Mouse (Mus musculus) CH12.LX (cell line): Measurements from ENCODE around the gene Tanc1. TPM values are rescaled to one million over a fixed set of nuclear protein-coding genes. Genes with fewer than 3 reads are reported as not detected.

Experiments used
- DNase-seq: peaks from one replicate; pipeline ENCODE4 v3.0.0-alpha.2; 2013; ENCODE audit errors: extremely low read depth
- H3K27ac ChIP-seq: 2 replicates; pipeline ENCODE4 v1.5.1; 2012; ENCODE audit warnings: low read depth, mild to moderate bottlenecking, control low read depth, moderate library complexity; ENCODE audit not compliant: insufficient read depth
- H3K27me3 ChIP-seq: replicated peaks from 2 replicates; pipeline ENCODE3; 2012; ENCODE audit warnings: inconsistent platforms
- H3K36me3 ChIP-seq, 2 experiments: replicated peaks in 1 of 2; 2 replicates each; pipeline versions ENCODE3 to v1.6.1; 2012; ENCODE audit warnings: inconsistent platforms in 1 of 2, low read length in 1 of 2, mild to moderate bottlenecking in 1 of 2, mixed read lengths in 1 of 2, moderate library complexity in 1 of 2; ENCODE audit not compliant: control insufficient read depth in 1 of 2, insufficient read depth in 1 of 2
- H3K4me1 ChIP-seq, 2 experiments: 2 replicates each; pipeline ENCODE4 v1.6.1; 2012; ENCODE audit warnings: inconsistent platforms in 1 of 2, moderate library complexity in 1 of 2; ENCODE audit not compliant: insufficient read depth in 2 of 2, control insufficient read depth in 1 of 2
- H3K4me2 ChIP-seq: 2 replicates; pipeline ENCODE4 v1.6.1; 2012; ENCODE audit warnings: low read depth, mild to moderate bottlenecking, control low read depth; ENCODE audit not compliant: poor library complexity, insufficient read depth, severe bottlenecking
- H3K4me3 ChIP-seq, 3 experiments: fragments of 150-350 bp in 1 of 3; sonication (generic) in 1 of 3; replicated peaks in 1 of 3; 2 replicates each; pipeline versions ENCODE3 to v1.5.1; 2011 to 2012; ENCODE audit warnings: low read depth in 2 of 3, low read length in 2 of 3, mild to moderate bottlenecking in 2 of 3, moderate library complexity in 2 of 3, control low read depth in 1 of 3, improper control_type of control experiment in 1 of 3, inconsistent platforms in 1 of 3, mixed read lengths in 1 of 3; ENCODE audit not compliant: poor library complexity in 1 of 3
- H3K79me2 ChIP-seq: replicated peaks from 2 replicates; pipeline ENCODE4 v1.6.1; 2012; ENCODE audit warnings: mild to moderate bottlenecking, moderate library complexity; ENCODE audit not compliant: control insufficient read depth, poor library complexity, insufficient read depth, severe bottlenecking; ENCODE audit errors: extremely low read depth
- H3K9ac ChIP-seq: 2 replicates; pipeline ENCODE4 v1.6.1; 2012; ENCODE audit warnings: low read depth, mild to moderate bottlenecking, control low read depth, moderate library complexity; ENCODE audit not compliant: insufficient read depth
- H3K9me3 ChIP-seq: replicated peaks from 2 replicates; pipeline ENCODE3; 2012; ENCODE audit warnings: low read length, inconsistent platforms, mixed read lengths
- CHD1 ChIP-seq: IDR thresholded peaks from 2 replicates; pipeline ENCODE4 v1.6.1; 2012; ENCODE audit warnings: low read depth, low read length, improper control_type of control experiment, inconsistent platforms
- CHD2 ChIP-seq: IDR thresholded peaks from 2 replicates; pipeline ENCODE4 v1.6.1; 2011; ENCODE audit warnings: low read length, improper control_type of control experiment
- CTCF ChIP-seq, 2 experiments: IDR thresholded peaks in 1 of 2; conservative IDR thresholded peaks in 1 of 2; 2 replicates each; pipeline ENCODE4 v1.5.1; 2011 to 2012; ENCODE audit warnings: low read depth in 2 of 2, low read length in 2 of 2, improper control_type of control experiment in 1 of 2, inconsistent platforms in 1 of 2, mild to moderate bottlenecking in 1 of 2, moderate library complexity in 1 of 2
- E2F4 ChIP-seq: IDR thresholded peaks from 2 replicates; pipeline ENCODE4 v1.6.1; 2011; ENCODE audit warnings: low read depth, low read length, improper control_type of control experiment; ENCODE audit not compliant: insufficient replicate concordance
- ELF1 ChIP-seq: IDR thresholded peaks from 2 replicates; pipeline ENCODE4 v1.6.1; 2014; ENCODE audit warnings: low read depth, mild to moderate bottlenecking, inconsistent platforms, low read length, improper control_type of control experiment
- EP300 ChIP-seq: IDR thresholded peaks from 2 replicates; pipeline ENCODE4 v1.6.1; 2011; ENCODE audit warnings: low read length, improper control_type of control experiment
- ETS1 ChIP-seq: conservative IDR thresholded peaks from 2 replicates; pipeline ENCODE4 v1.6.1; 2012; ENCODE audit warnings: low read depth, mild to moderate bottlenecking, inconsistent platforms, low read length, improper control_type of control experiment, moderate library complexity
- HCFC1 ChIP-seq: IDR thresholded peaks from 2 replicates; pipeline ENCODE4 v1.6.1; 2012; ENCODE audit warnings: low read depth, mild to moderate bottlenecking, inconsistent platforms, low read length, improper control_type of control experiment
- IRF4 ChIP-seq: IDR thresholded peaks from 2 replicates; pipeline ENCODE4 v1.6.1; 2014; ENCODE audit warnings: low read depth, mild to moderate bottlenecking, inconsistent platforms, low read length, improper control_type of control experiment
- JUN ChIP-seq: IDR thresholded peaks from 2 replicates; pipeline ENCODE4 v1.6.1; 2011; ENCODE audit warnings: low read depth, mild to moderate bottlenecking, low read length, improper control_type of control experiment, moderate library complexity; ENCODE audit not compliant: insufficient read depth
- MAFK ChIP-seq: IDR thresholded peaks from 2 replicates; pipeline ENCODE4 v1.6.1; 2011; ENCODE audit warnings: low read length, improper control_type of control experiment; ENCODE audit not compliant: insufficient replicate concordance
- MAX ChIP-seq: IDR thresholded peaks from 2 replicates; pipeline ENCODE4 v1.6.1; 2011; ENCODE audit warnings: low read length, improper control_type of control experiment
- MEF2A ChIP-seq: IDR thresholded peaks from 2 replicates; pipeline ENCODE4 v1.6.1; 2014; ENCODE audit warnings: low read depth, mild to moderate bottlenecking, inconsistent platforms, low read length, improper control_type of control experiment, borderline replicate concordance
- MXI1 ChIP-seq: IDR thresholded peaks from 2 replicates; pipeline ENCODE4 v1.6.1; 2011; ENCODE audit warnings: mild to moderate bottlenecking, low read depth, low read length, improper control_type of control experiment
- NRF1 ChIP-seq: IDR thresholded peaks from 2 replicates; pipeline ENCODE4 v1.6.1; 2014; ENCODE audit warnings: low read depth, mild to moderate bottlenecking, inconsistent platforms, low read length, improper control_type of control experiment, moderate library complexity
- PAX5 ChIP-seq: IDR thresholded peaks from 2 replicates; pipeline ENCODE4 v1.6.1; 2012; ENCODE audit warnings: low read length, inconsistent platforms, mixed read lengths
- POLR2A ChIP-seq: IDR thresholded peaks from 2 replicates; pipeline ENCODE4 v1.6.1; 2011; ENCODE audit warnings: low read depth, mild to moderate bottlenecking, improper control_type of control experiment, low read length
- POLR2AphosphoS2 ChIP-seq: IDR thresholded peaks from 2 replicates; pipeline ENCODE4 v1.6.1; 2011; ENCODE audit warnings: low read depth, low read length, improper control_type of control experiment
- RCOR1 ChIP-seq: conservative IDR thresholded peaks from 2 replicates; pipeline ENCODE4 v1.6.1; 2012; ENCODE audit warnings: low read depth, mild to moderate bottlenecking, inconsistent platforms, low read length, improper control_type of control experiment
- TCF12 ChIP-seq: IDR thresholded peaks from 2 replicates; pipeline ENCODE4 v1.6.1; 2014; ENCODE audit warnings: low read depth, mild to moderate bottlenecking, inconsistent platforms, low read length, improper control_type of control experiment
- UBTF ChIP-seq: IDR thresholded peaks from 2 replicates; pipeline ENCODE4 v1.6.1; 2012; ENCODE audit warnings: low read depth, mild to moderate bottlenecking, inconsistent platforms, low read length, improper control_type of control experiment, moderate library complexity
- USF1 ChIP-seq: IDR thresholded peaks from 2 replicates; pipeline ENCODE4 v1.6.1; 2014; ENCODE audit warnings: low read depth, mild to moderate bottlenecking, inconsistent platforms, low read length, improper control_type of control experiment
- ZC3H11A ChIP-seq: IDR thresholded peaks from 2 replicates; pipeline ENCODE4 v1.6.1; 2012; ENCODE audit warnings: low read depth, mild to moderate bottlenecking, inconsistent platforms, low read length, improper control_type of control experiment
- ZNF384 ChIP-seq: IDR thresholded peaks from 2 replicates; pipeline ENCODE4 v1.6.1; 2012; ENCODE audit warnings: low read depth, low read length, improper control_type of control experiment, inconsistent platforms
- dilution Hi-C: fragments of 300-500 bp; cut with MboI; formaldehyde crosslinking; loops from 2 replicates; pipeline ENCODE4 v1.14.3; 2020; ENCODE audit warnings: low sequenced_read_pairs; ENCODE audit not compliant: extremely low pct_unique_long_range_greater_than_20kb, extremely low pct_ligation_motif_present
- in situ Hi-C: fragments of 300-500 bp; cut with MboI; formaldehyde crosslinking; loops from 3 replicates; pipeline ENCODE4 v1.14.3; 2019; ENCODE audit warnings: low sequenced_read_pairs, low pct_ligation_motif_present, low pct_unique_long_range_greater_than_20kb, mixed read lengths
- polyA plus RNA-seq: library from polyadenylated mRNA; unstranded; fragments of >175 nt; gene quantifications from 2 replicates; pipeline ENCODE4 v1.2.1, GENCODE M21; 2012; ENCODE audit warnings: low read depth; ENCODE audit not compliant: insufficient read length
- total RNA-seq, 2 experiments: library from RNA; depleted of rRNA; stranded (reverse); fragments of 300-350 nt in 1 of 2; fragments of >200 nt in 1 of 2; gene quantifications; 2 replicates each; pipeline ENCODE4 v1.2.3; 2012 to 2014

Gene Tanc1
- total and polyA plus RNA-seq, 3 experiments, result 0.08 to 0.21 (median 0.08) TPM

- no peaks in the 10 kb centered on the region for H3K36me3 ChIP-seq
- in situ Hi-C loops, result no loop called here
- no peak overlapping the region for H3K4me3 ChIP-seq
- no peak for DNase-seq
- no peak overlapping the region for H3K9ac ChIP-seq
- H3K27ac ChIP-seq, result no peak overlapping the region
- H3K4me2 ChIP-seq, result no peak overlapping the region
- TF ChIP-seq CHD2 (no peak), NRF1 (no peak), MEF2A (no peak), TCF12 (no peak), PAX5 (no peak), ZNF384 (no peak), POLR2A (no peak), ZC3H11A (no peak)
- no peaks in the 10 kb centered on the region for H3K79me2 ChIP-seq
- no peaks in the 10 kb centered on the region for H3K9me3 ChIP-seq
- H3K27me3 ChIP-seq, result no peaks in the 10 kb centered on the region
- no peaks in the 10 kb centered on the region; a peak in 1 of 4 replicates for H3K4me1 ChIP-seq
- dilution Hi-C loops, result no loop called here
These were observed 10.4 kb upstream of the Tanc1 start for GRCm38 (mm10) chr2:59601452-59601851.

GRCm38 (mm10) chr2:59608958-59609357 lies 2.9 kb upstream of the Tanc1 start:
- H3K4me2 ChIP-seq, result no peak overlapping the region

GRCm38 (mm10) chr2:59611216-59611810 lies 529 bp upstream of the Tanc1 start:
- H3K9ac ChIP-seq, result no peak overlapping the region
- no peaks in the 10 kb centered on the region for H3K27me3 ChIP-seq
- no peak for DNase-seq
- H3K27ac ChIP-seq, result no peak overlapping the region
- dilution Hi-C loops, result no loop called here
- H3K36me3 ChIP-seq, result no peaks in the 10 kb centered on the region
- peaks cover 9% of the 10 kb centered on the region for H3K9me3 ChIP-seq
- H3K4me2 ChIP-seq, result no peak overlapping the region
- no peak for TF ChIP-seq MXI1
- TF ChIP-seq IRF4, result no peak
- TF ChIP-seq MAFK, result no peak
- TF ChIP-seq E2F4, result no peak
- no peak for TF ChIP-seq CHD1
- TF ChIP-seq USF1, result no peak
- TF ChIP-seq ELF1, result no peak
- TF ChIP-seq UBTF, result no peak
- no peak for TF ChIP-seq EP300
- no peak for TF ChIP-seq MEF2A
- TF ChIP-seq CTCF (conservative IDR thresholded peaks at IDR 0.05 in 1 of 2, IDR thresholded peaks at IDR 0.05 in 1 of 2; ENCODE audit: low read depth in 2 of 2, low read length in 2 of 2), result no peak
- no peak for TF ChIP-seq NRF1
- TF ChIP-seq POLR2AphosphoS2, result no peak
- in situ Hi-C loops, result no loop called here
- no peaks in the 10 kb centered on the region for H3K79me2 ChIP-seq
- no peak overlapping the region for H3K4me3 ChIP-seq
- peaks cover 0 to under 1% of the 10 kb centered on the region in 2 experiments; a peak in 1 of 4 replicates for H3K4me1 ChIP-seq

More at GRCm38 (mm10) chr2:59608958-59609357, 2.9 kb upstream of the Tanc1 start:
- no peak overlapping the region for H3K4me3 ChIP-seq
- H3K9me3 ChIP-seq, result peaks cover 9% of the 10 kb centered on the region
- no peaks in the 10 kb centered on the region for H3K36me3 ChIP-seq
- H3K27ac ChIP-seq, result no peak overlapping the region
- no peak for DNase-seq
- H3K9ac ChIP-seq, result no peak overlapping the region
- H3K79me2 ChIP-seq, result no peaks in the 10 kb centered on the region
- no peaks in the 10 kb centered on the region for H3K4me1 ChIP-seq
- dilution Hi-C loops (no loop called here), in situ Hi-C loops (no loop called here)
- no peak for TF ChIP-seq CTCF (conservative IDR thresholded peaks at IDR 0.05 in 1 of 2, IDR thresholded peaks at IDR 0.05 in 1 of 2; ENCODE audit: low read depth in 2 of 2, low read length in 2 of 2)
- no peak for TF ChIP-seq MAX
- no peak for TF ChIP-seq ELF1
- TF ChIP-seq MAFK, result no peak
- no peak for TF ChIP-seq ZC3H11A
- TF ChIP-seq RCOR1, result no peak
- no peak for TF ChIP-seq ETS1
- no peak for TF ChIP-seq CHD1
- no peak for TF ChIP-seq JUN
- TF ChIP-seq HCFC1, result no peak
- no peaks in the 10 kb centered on the region for H3K27me3 ChIP-seq
